Mouse (Mus musculus): ENCODE data around the gene Gm49333. TPM values are rescaled to one million over a fixed set of nuclear protein-coding genes. Genes with fewer than 3 reads are reported as not detected.
"Not testable (repeated sequence)": the region's sequence is repeated elsewhere in the genome, so short reads cannot be mapped to it uniquely, and the experiment has no call there.

Gm49333 gene
- total RNA-seq, 2 experiments from 2014 or later = not detected

- peak in 1 of 2 experiments; percentile 31 for DNase-seq (ENCODE audit: low spot score in 2 of 2)
These were observed 10.7 kb downstream of the Gm49333 start for GRCm38 (mm10) chr16:20621991-20622685.

GRCm38 (mm10) chr16:20623211-20623610, 11.8 kb downstream of the Gm49333 start:
- no peak for DNase-seq (ENCODE audit: low spot score in 2 of 2)

- no peak for DNase-seq (ENCODE audit: low spot score in 2 of 2)
These were observed 17.5 kb downstream of the Gm49333 start for GRCm38 (mm10) chr16:20628871-20629391.

GRCm38 (mm10) chr16:20629731-20630634, 18.6 kb downstream of the Gm49333 start, which contains the start of gene Ece2:
TSS of gene Ece2 (plus strand) at chr16:20629828.
- no peak for DNase-seq (ENCODE audit: low spot score in 2 of 2)

GRCm38 (mm10) chr16:20637410-20637809, 26.0 kb downstream of the Gm49333 start:
- DNase-seq (ENCODE audit: low spot score in 2 of 2) = no peak

GRCm38 (mm10) chr16:20638367-20638766, 27.0 kb downstream of the Gm49333 start:
- no peak for DNase-seq (ENCODE audit: low spot score in 2 of 2)

GRCm38 (mm10) chr16:20642161-20642560, 30.8 kb downstream of the Gm49333 start:
- peak; percentile 41 to 76 for DNase-seq (ENCODE audit: low spot score in 2 of 2)

- DNase-seq (ENCODE audit: low spot score in 2 of 2) = no peak
These were observed 32.5 kb downstream of the Gm49333 start for GRCm38 (mm10) chr16:20643911-20644310.

GRCm38 (mm10) chr16:20651076-20651946, 39.9 kb downstream of the Gm49333 start, which contains the start of gene Psmd2:
TSS of gene Psmd2 (plus strand) at chr16:20651652.
- DNase-seq (ENCODE audit: low spot score in 2 of 2) = peak; percentile 96 to 98

GRCm38 (mm10) chr16:20651947-20652310, 40.5 kb downstream of the Gm49333 start:
- DNase-seq (ENCODE audit: low spot score in 2 of 2) = no peak

GRCm38 (mm10) chr16:20653315-20653714, 41.9 kb downstream of the Gm49333 start:
- DNase-seq (ENCODE audit: low spot score in 2 of 2) = no peak

GRCm38 (mm10) chr16:20657661-20658060, 46.3 kb downstream of the Gm49333 start:
- DNase-seq (ENCODE audit: low spot score in 2 of 2) = no peak

- not testable (repeated sequence) for DNase-seq (ENCODE audit: low spot score in 2 of 2)
These were observed 56.6 kb downstream of the Gm49333 start, which contains the start of gene Eif4g1 for GRCm38 (mm10) chr16:20668013-20668412. TSS of gene Eif4g1 (plus strand) at chr16:20668313.

- no peak for DNase-seq (ENCODE audit: low spot score in 2 of 2)
These were observed 58.9 kb downstream of the Gm49333 start for GRCm38 (mm10) chr16:20670291-20670690.

- DNase-seq (ENCODE audit: low spot score in 2 of 2) = no peak
These were observed 60.5 kb downstream of the Gm49333 start for GRCm38 (mm10) chr16:20671886-20672285.

GRCm38 (mm10) chr16:20672500-20672902, 61.1 kb downstream of the Gm49333 start:
- peak; percentile 95 to 97 for DNase-seq (ENCODE audit: low spot score in 2 of 2)

- DNase-seq (ENCODE audit: low spot score in 2 of 2) = peak; percentile 65 to 70
These were observed 61.7 kb downstream of the Gm49333 start for GRCm38 (mm10) chr16:20672965-20673705.

GRCm38 (mm10) chr16:20673706-20674303, 62.4 kb downstream of the Gm49333 start:
- no peak for DNase-seq (ENCODE audit: low spot score in 2 of 2)

GRCm38 (mm10) chr16:20675213-20675612, 63.8 kb downstream of the Gm49333 start:
- no peak for DNase-seq (ENCODE audit: low spot score in 2 of 2)

- no peak for DNase-seq (ENCODE audit: low spot score in 2 of 2)
These were observed 65.3 kb downstream of the Gm49333 start for GRCm38 (mm10) chr16:20676702-20677101.

All from gastrocnemius, postnatal 4 days (tissue).